Mouse (Mus musculus): ENCODE measurements around the gene Camsap2. TPM values are rescaled to one million over a fixed set of nuclear protein-coding genes. Genes with fewer than 3 reads are reported as not detected.

Camsap2 gene
- 17.9 and 19.6 TPM in 2 replicates for polyA plus RNA-seq (2011; ENCODE audit: insufficient read depth, insufficient read length, low replicate concordance, missing spikeins)

DNA sequence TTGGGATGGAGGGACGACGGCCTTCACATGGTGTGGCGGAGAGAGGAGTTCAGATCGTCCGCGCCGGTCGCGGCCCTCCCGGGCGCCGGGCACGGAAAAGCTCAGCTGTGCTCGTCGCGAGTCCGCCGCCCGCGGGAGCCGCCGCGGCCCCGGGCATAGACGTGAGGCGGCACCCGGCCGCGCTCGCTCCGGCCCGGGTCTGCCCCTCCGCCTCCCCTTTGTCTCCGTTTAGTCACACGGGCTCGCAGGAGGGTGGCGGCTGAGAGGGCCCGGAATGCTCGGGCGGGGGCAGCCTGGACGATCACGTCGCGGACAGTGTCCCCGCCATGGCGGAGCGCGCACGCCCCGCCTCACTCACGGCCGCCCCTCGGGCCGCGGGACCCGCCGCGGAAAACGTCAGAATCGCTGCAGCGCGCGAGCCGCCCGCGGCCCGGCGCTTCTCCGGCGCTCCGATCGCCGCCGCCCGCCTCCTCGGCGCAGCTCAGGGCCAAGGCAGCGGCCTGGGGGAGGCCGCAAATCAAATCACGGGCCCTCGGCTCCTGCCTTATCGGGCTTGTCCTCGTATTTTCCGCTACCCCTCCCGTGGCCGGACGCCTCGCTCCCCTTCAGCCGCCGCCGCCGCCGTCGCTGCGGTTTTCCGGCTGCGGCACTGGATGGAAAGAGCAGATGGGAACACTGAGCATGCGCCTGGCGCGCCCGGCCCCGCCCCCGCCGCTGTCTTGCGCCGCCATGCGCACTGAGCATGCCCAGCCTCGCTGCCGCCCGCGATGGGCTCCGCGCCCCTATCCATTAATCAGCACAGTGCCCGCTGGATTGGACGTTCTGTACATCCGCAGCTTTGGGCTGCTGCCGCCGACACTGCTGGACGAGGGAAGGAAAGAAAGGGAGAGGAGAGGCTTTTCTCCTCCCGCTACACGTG is at the start of gene Camsap2:
TSS of gene Camsap2 (minus strand) at position 651 of the 919 bp plus-strand sequence.
- Histone ChIP-seq H3K27ac (ENCODE audit: control insufficient read depth, insufficient read depth, low read depth, low read length, poor library complexity) (peak within 1 kb of the TSS; percentile 91), H3K4me3 (replicated peaks; ENCODE audit: control insufficient read depth, low read depth, low read length) (peak within 1 kb of the TSS; percentile 92), H3K4me1 (ENCODE audit: control insufficient read depth, insufficient read depth, low read length) (no peaks in the 10 kb centered on the region; the same call in 1 of the 2 replicates)
- no peak for TF ChIP-seq CTCF (IDR thresholded peaks at IDR 0.05; ENCODE audit: control insufficient read depth, insufficient read depth, low read length)
- peak; percentile 88 for TF ChIP-seq POLR2A (IDR thresholded peaks at IDR 0.05; ENCODE audit: borderline replicate concordance, control insufficient read depth, low read depth, low read length)
- under 1% methylated on average over 120 of the region's 121 CpGs for WGBS

GRCm38 (mm10) chr1:136395073-136395472 is 49.2 kb upstream of the Camsap2 start:
- whole genome bisulfite sequencing: 56% methylated on average over 5 of the region's 5 CpGs
- Histone ChIP-seq H3K27ac (ENCODE audit: control insufficient read depth, insufficient read depth, low read depth, low read length, poor library complexity) (no peak overlapping the region), H3K4me3 (replicated peaks; ENCODE audit: control insufficient read depth, low read depth, low read length) (no peak overlapping the region), H3K4me1 (ENCODE audit: control insufficient read depth, insufficient read depth, low read length) (no peaks in the 10 kb centered on the region)
- TF ChIP-seq CTCF (IDR thresholded peaks at IDR 0.05; ENCODE audit: control insufficient read depth, insufficient read depth, low read length) (no peak), POLR2A (IDR thresholded peaks at IDR 0.05; ENCODE audit: borderline replicate concordance, control insufficient read depth, low read depth, low read length) (no peak)

- 30% methylated on average over 10 of the region's 10 CpGs for WGBS
- H3K4me1 ChIP-seq (ENCODE audit: control insufficient read depth, insufficient read depth, low read length): no peaks in the 10 kb centered on the region
- TF ChIP-seq POLR2A (IDR thresholded peaks at IDR 0.05; ENCODE audit: borderline replicate concordance, control insufficient read depth, low read depth, low read length) (no peak), CTCF (IDR thresholded peaks at IDR 0.05; ENCODE audit: control insufficient read depth, insufficient read depth, low read length) (no peak)
- no peak overlapping the region for H3K4me3 ChIP-seq (replicated peaks; ENCODE audit: control insufficient read depth, low read depth, low read length)
- H3K27ac ChIP-seq (ENCODE audit: control insufficient read depth, insufficient read depth, low read depth, low read length, poor library complexity): no peak overlapping the region
Observed at GRCm38 (mm10) chr1:136394506-136394905, 48.6 kb upstream of the Camsap2 start.

GRCm38 (mm10) chr1:136386914-136387313 is 41.0 kb upstream of the Camsap2 start:
- 84% methylated on average over 5 of the region's 6 CpGs for WGBS
- no peaks in the 10 kb centered on the region for H3K4me1 ChIP-seq (ENCODE audit: control insufficient read depth, insufficient read depth, low read length)
- no peak for TF ChIP-seq POLR2A (IDR thresholded peaks at IDR 0.05; ENCODE audit: borderline replicate concordance, control insufficient read depth, low read depth, low read length)
- no peak for TF ChIP-seq CTCF (IDR thresholded peaks at IDR 0.05; ENCODE audit: control insufficient read depth, insufficient read depth, low read length)
- no peak overlapping the region for H3K4me3 ChIP-seq (replicated peaks; ENCODE audit: control insufficient read depth, low read depth, low read length)
- no peak overlapping the region for H3K27ac ChIP-seq (ENCODE audit: control insufficient read depth, insufficient read depth, low read depth, low read length, poor library complexity)

DNA sequence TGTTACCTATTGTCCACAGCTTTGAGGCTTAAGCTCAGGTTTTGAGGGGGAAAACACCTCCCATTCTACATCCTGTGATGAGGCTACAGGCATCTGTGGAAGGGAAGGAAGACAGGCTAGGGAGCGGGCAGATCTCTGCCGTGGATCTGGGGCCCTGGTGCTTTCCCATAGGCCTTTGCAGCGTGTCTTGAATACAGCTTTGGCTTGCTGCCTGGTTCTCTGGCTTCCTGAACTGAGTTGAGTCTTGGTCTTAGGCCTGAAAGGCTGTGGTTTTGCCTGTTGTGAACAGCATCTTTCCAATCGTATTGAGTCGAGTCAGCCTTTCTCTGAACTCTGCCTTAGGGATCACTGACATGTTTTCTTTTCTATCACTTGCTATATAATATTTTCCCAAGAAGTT is 35.7 kb upstream of the Camsap2 start:
- TF ChIP-seq POLR2A (IDR thresholded peaks at IDR 0.05; ENCODE audit: borderline replicate concordance, control insufficient read depth, low read depth, low read length): no peak
- TF ChIP-seq CTCF (IDR thresholded peaks at IDR 0.05; ENCODE audit: control insufficient read depth, insufficient read depth, low read length): no peak
- no peak overlapping the region for H3K4me3 ChIP-seq (replicated peaks; ENCODE audit: control insufficient read depth, low read depth, low read length)
- no peaks in the 10 kb centered on the region for H3K4me1 ChIP-seq (ENCODE audit: control insufficient read depth, insufficient read depth, low read length)
- 8% methylated on average over 5 of the region's 5 CpGs for WGBS
- no peak overlapping the region for H3K27ac ChIP-seq (ENCODE audit: control insufficient read depth, insufficient read depth, low read depth, low read length, poor library complexity)

DNA sequence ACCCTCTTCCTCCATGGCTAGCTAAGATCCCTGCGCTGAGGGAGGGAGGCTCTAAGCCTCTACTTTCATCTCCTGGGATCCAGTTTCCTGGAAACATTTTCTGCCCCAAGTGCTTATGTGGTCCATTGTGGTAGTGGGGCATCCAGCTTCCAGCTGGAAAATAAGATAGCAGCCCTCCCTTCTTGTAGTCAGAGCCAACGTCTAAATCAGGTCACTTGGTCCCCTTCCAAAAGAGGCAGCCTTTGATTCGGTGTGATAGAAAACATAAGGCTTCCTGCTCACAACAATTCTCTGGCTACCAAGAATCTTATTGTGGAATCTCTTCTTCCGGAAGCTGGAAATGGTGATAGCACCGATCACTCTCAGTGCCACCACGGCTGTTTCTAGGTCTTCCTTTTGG is 35.3 kb upstream of the Camsap2 start:
- Histone ChIP-seq H3K27ac (ENCODE audit: control insufficient read depth, insufficient read depth, low read depth, low read length, poor library complexity) (no peak overlapping the region), H3K4me3 (replicated peaks; ENCODE audit: control insufficient read depth, low read depth, low read length) (no peak overlapping the region), H3K4me1 (ENCODE audit: control insufficient read depth, insufficient read depth, low read length) (no peaks in the 10 kb centered on the region)
- WGBS: 64% methylated on average over 6 of the region's 6 CpGs
- TF ChIP-seq CTCF (IDR thresholded peaks at IDR 0.05; ENCODE audit: control insufficient read depth, insufficient read depth, low read length) (no peak), POLR2A (IDR thresholded peaks at IDR 0.05; ENCODE audit: borderline replicate concordance, control insufficient read depth, low read depth, low read length) (no peak)

- TF ChIP-seq POLR2A (IDR thresholded peaks at IDR 0.05; ENCODE audit: borderline replicate concordance, control insufficient read depth, low read depth, low read length): no peak
- TF ChIP-seq CTCF (IDR thresholded peaks at IDR 0.05; ENCODE audit: control insufficient read depth, insufficient read depth, low read length): no peak
- H3K4me3 ChIP-seq (replicated peaks; ENCODE audit: control insufficient read depth, low read depth, low read length): no peak overlapping the region
- no peak overlapping the region for H3K27ac ChIP-seq (ENCODE audit: control insufficient read depth, insufficient read depth, low read depth, low read length, poor library complexity)
- WGBS: 90% methylated on average over 8 of the region's 8 CpGs
- no peaks in the 10 kb centered on the region for H3K4me1 ChIP-seq (ENCODE audit: control insufficient read depth, insufficient read depth, low read length)
Observed at GRCm38 (mm10) chr1:136380606-136381005, 34.7 kb upstream of the Camsap2 start.

- Histone ChIP-seq H3K27ac (ENCODE audit: control insufficient read depth, insufficient read depth, low read depth, low read length, poor library complexity) (no peak overlapping the region), H3K4me3 (replicated peaks; ENCODE audit: control insufficient read depth, low read depth, low read length) (no peak overlapping the region), H3K4me1 (ENCODE audit: control insufficient read depth, insufficient read depth, low read length) (no peaks in the 10 kb centered on the region)
- TF ChIP-seq POLR2A (IDR thresholded peaks at IDR 0.05; ENCODE audit: borderline replicate concordance, control insufficient read depth, low read depth, low read length) (no peak), CTCF (IDR thresholded peaks at IDR 0.05; ENCODE audit: control insufficient read depth, insufficient read depth, low read length) (no peak)
- WGBS: 80% methylated on average over 4 of the region's 4 CpGs
Observed at GRCm38 (mm10) chr1:136380161-136380560, 34.3 kb upstream of the Camsap2 start.
